In genomic region chr7:127974413-127974930, GRCm38 (mm10) we compare ENCODE assay signal across 28 mouse cellular contexts. TPM values are rescaled to one million over a fixed set of nuclear protein-coding genes. Genes with fewer than 3 reads are reported as not detected.
A peak's percentile ranks its signal among the peaks of the same experiment; 100 is the strongest.
DNase-seq lines count a peak whose midpoint lies in the region; ATAC-seq and TF ChIP-seq lines count a peak whose summit lies in the region.
"Had no signal": no experiment of that assay in that cellular context is flagged by ENCODE, and none has a peak within 500 bp of the region (broad histone marks: within the 10 kb centered on the region; RNA-seq: fewer than 3 reads in every experiment).

No protein-coding gene starts in this region.

- no peak overlapping the region for H3K4me2 ChIP-seq in heart, embryonic 11.5 days
- H3K4me2 ChIP-seq in midbrain, embryonic 11.5 days = no peak overlapping the region
- no peak overlapping the region for H3K4me2 ChIP-seq in midbrain, postnatal 0 days (ENCODE audit: low read depth, low read length, poor library complexity, severe bottlenecking)
- H3K4me2 ChIP-seq: embryonic facial prominence, embryonic 15.5 days; heart, embryonic 13.5 days; limb, embryonic 15.5 days; lung, embryonic 14.5 days; neural tube, embryonic 12.5 days; stomach, embryonic 15.5 days had no signal

- H3K9ac ChIP-seq in heart, adult 2 months (ENCODE audit: low read depth, low read length) = no peak overlapping the region
- no peak overlapping the region for H3K9ac ChIP-seq in heart, embryonic 11.5 days (ENCODE audit: low read depth, low read length)
- no peak overlapping the region for H3K9ac ChIP-seq in midbrain, embryonic 11.5 days (ENCODE audit: low read length)
- no peak overlapping the region for H3K9ac ChIP-seq in midbrain, postnatal 0 days (replicated peaks; ENCODE audit: low read length, poor library complexity, severe bottlenecking)
- H3K9ac ChIP-seq: embryonic facial prominence, embryonic 15.5 days; heart, embryonic 13.5 days; limb, embryonic 15.5 days; liver, embryonic 14.5 days; lung, embryonic 14.5 days; neural tube, embryonic 12.5 days; stomach, embryonic 15.5 days had no signal

- H3K27ac ChIP-seq in heart, adult 2 months = no peak overlapping the region
- no peak overlapping the region for H3K27ac ChIP-seq in heart, embryonic 11.5 days (ENCODE audit: low read depth, low read length)
- no peak overlapping the region for H3K27ac ChIP-seq in midbrain, embryonic 11.5 days (ENCODE audit: low read depth, low read length)
- H3K27ac ChIP-seq in midbrain, postnatal 0 days (ENCODE audit: low read depth, low read length) = no peak overlapping the region
- H3K27ac ChIP-seq: embryonic facial prominence, embryonic 15.5 days; heart, embryonic 13.5 days; hindbrain, embryonic 10.5 days; limb, embryonic 15.5 days; liver, embryonic 14.5 days; neural tube, embryonic 12.5 days; stomach, embryonic 15.5 days had no signal

- H3K9me3 ChIP-seq in heart, embryonic 11.5 days (replicated peaks; ENCODE audit: control insufficient read depth, low read length) = no peaks in the 10 kb centered on the region
- H3K9me3 ChIP-seq in midbrain, embryonic 11.5 days (ENCODE audit: control insufficient read depth, low read length) = no peaks in the 10 kb centered on the region
- no peaks in the 10 kb centered on the region for H3K9me3 ChIP-seq in midbrain, postnatal 0 days (ENCODE audit: low read length)
- H3K9me3 ChIP-seq: embryonic facial prominence, embryonic 15.5 days; heart, embryonic 13.5 days; hindbrain, embryonic 10.5 days; limb, embryonic 15.5 days; megakaryocyte, embryonic 14.5 days; neural tube, embryonic 12.5 days; stomach, embryonic 15.5 days had no signal

- peak; percentile 12; the same call in 1 of the 2 replicates for TF ChIP-seq POLR2A in heart, adult 2 months (IDR thresholded peaks at IDR 0.05; ENCODE audit: insufficient read depth, low read depth, low read length)

- ATAC-seq in heart, embryonic 11.5 days (replicated peaks; ENCODE audit: insufficient number of reproducible peaks, low FRiP score, low TSS enrichment) = no peak
- ATAC-seq in midbrain, embryonic 11.5 days (ENCODE audit: low FRiP score) = no peak
- ATAC-seq in midbrain, postnatal 0 days (ENCODE audit: low FRiP score) = no peak
- no peak for ATAC-seq in erythroblast, adult 5-6 weeks (replicated peaks; ENCODE audit: low FRiP score, poor library complexity, severe bottlenecking)
- ATAC-seq: CD4-positive, CD25-positive, alpha-beta regulatory T cell, adult 4 months; forebrain, embryonic 16.5 days; hindbrain, embryonic 16.5 days; intestine, postnatal 0 days had no signal

- TF ChIP-seq EP300 in heart, adult 2 months (IDR thresholded peaks at IDR 0.05; ENCODE audit: insufficient read depth, low read depth, low read length) = no peak

- intact Hi-C loops in heart, adult 2 months (cut with DNase I) = no loop called here

- peak; percentile 44 for DNase-seq in adrenal gland, postnatal 14 days
- DNase-seq in adrenal gland, adult 18-20 months (ENCODE audit: low spot score in 2 of 2) = no peak
- peak in 1 of 2 experiments; percentile 59 for DNase-seq in heart, adult 2 months
- DNase-seq in midbrain, embryonic 11.5 days (ENCODE audit: low spot score, missing footprints) = peak; percentile 81
- DNase-seq in midbrain, postnatal 0 days (ENCODE audit: low spot score) = no peak
- DNase-seq in skeletal muscle tissue, adult 2 months (ENCODE audit: low read depth, low spot score) = peak; percentile 21
- DNase-seq: adrenal gland, adult 8-10 months; cerebellum, adult 9-10 months; kidney, postnatal 10 days; left cerebral cortex, postnatal 4 days; lung, embryonic 14.5 days; midbrain, embryonic 14.5 days; thymus, postnatal 25 days had no signal

- H3K4me1 ChIP-seq in heart, adult 2 months (ENCODE audit: control insufficient read depth, insufficient read depth, low read length) = peaks cover 5% of the 10 kb centered on the region; the same call in 1 of the 2 replicates
- no peaks in the 10 kb centered on the region for H3K4me1 ChIP-seq in heart, embryonic 11.5 days (ENCODE audit: control insufficient read depth, insufficient read depth, low read length)
- peaks cover under 1% of the 10 kb centered on the region for H3K4me1 ChIP-seq in midbrain, embryonic 11.5 days (ENCODE audit: control insufficient read depth, insufficient read depth, low read length)
- H3K4me1 ChIP-seq in midbrain, postnatal 0 days (ENCODE audit: insufficient read depth, low read length) = no peaks in the 10 kb centered on the region
- H3K4me1 ChIP-seq: stomach, embryonic 15.5 days had no signal

- H3K79me2 ChIP-seq in heart, adult 2 months (replicated peaks; ENCODE audit: control insufficient read depth, insufficient read depth, low read length) = peaks cover 3% of the 10 kb centered on the region

- H3K36me3 ChIP-seq in heart, adult 2 months (ENCODE audit: control insufficient read depth, insufficient read depth, low read length) = peaks cover 66% of the 10 kb centered on the region
- H3K36me3 ChIP-seq in heart, embryonic 11.5 days (ENCODE audit: control insufficient read depth, insufficient read depth, low read length) = peaks cover 69% of the 10 kb centered on the region
- H3K36me3 ChIP-seq in midbrain, embryonic 11.5 days (ENCODE audit: control insufficient read depth, insufficient read depth, low read length) = peaks cover 53% of the 10 kb centered on the region
- H3K36me3 ChIP-seq in midbrain, postnatal 0 days (ENCODE audit: insufficient read depth, low read length) = peaks cover 67% of the 10 kb centered on the region

- H3K27me3 ChIP-seq in heart, adult 2 months (ENCODE audit: control insufficient read depth, insufficient read depth, low read length) = no peaks in the 10 kb centered on the region
- H3K27me3 ChIP-seq in heart, embryonic 11.5 days (ENCODE audit: control insufficient read depth, insufficient read depth, low read length) = no peaks in the 10 kb centered on the region
- H3K27me3 ChIP-seq in midbrain, embryonic 11.5 days (ENCODE audit: control insufficient read depth, insufficient read depth, low read length) = no peaks in the 10 kb centered on the region
- no peaks in the 10 kb centered on the region for H3K27me3 ChIP-seq in midbrain, postnatal 0 days (ENCODE audit: insufficient read depth, low read length)
- H3K27me3 ChIP-seq: embryonic facial prominence, embryonic 15.5 days; heart, embryonic 13.5 days; limb, embryonic 15.5 days; megakaryocyte, embryonic 14.5 days; neural tube, embryonic 12.5 days; stomach, embryonic 15.5 days had no signal

- no peak for TF ChIP-seq CTCF in heart, adult 2 months (IDR thresholded peaks at IDR 0.05)
- TF ChIP-seq CTCF in midbrain, postnatal 0 days (IDR thresholded peaks at IDR 0.05) = no peak

- H3K4me3 ChIP-seq in heart, adult 2 months = no peak overlapping the region
- H3K4me3 ChIP-seq in heart, embryonic 11.5 days (ENCODE audit: low read depth, low read length) = no peak overlapping the region
- H3K4me3 ChIP-seq in midbrain, embryonic 11.5 days (ENCODE audit: low read depth, low read length) = no peak overlapping the region
- no peak overlapping the region for H3K4me3 ChIP-seq in midbrain, postnatal 0 days (ENCODE audit: low read depth, low read length)
- H3K4me3 ChIP-seq: embryonic facial prominence, embryonic 15.5 days; heart, embryonic 13.5 days; hindbrain, embryonic 10.5 days; limb, embryonic 15.5 days; megakaryocyte, embryonic 14.5 days; neural tube, embryonic 12.5 days; stomach, embryonic 15.5 days had no signal

- 42% methylated on average over 2 of the region's 2 CpGs for WGBS in heart, adult 2 months
- 92% methylated on average over 2 of the region's 2 CpGs for WGBS in heart, embryonic 11.5 days (ENCODE audit: insufficient replicate concordance)
- WGBS in midbrain, embryonic 11.5 days = 90% methylated on average over 2 of the region's 2 CpGs
- 87% methylated on average over 2 of the region's 2 CpGs for WGBS in midbrain, postnatal 0 days

RNA-seq across cellular contexts. Expression of gene Fus, which starts 7.2 kb away (rescaled TPM):
- total RNA-seq in adrenal gland, postnatal 14 days (2021) = 275 and 322 TPM in 2 replicates
- 100 to 1,000 TPM; 150 to 153 TPM for total RNA-seq in adrenal gland, adult 18-20 months (2021)
- total RNA-seq in heart, adult 2 months (2021) = 100 to 1,000 TPM; 151 to 181 TPM
- 222 and 261 TPM in 2 replicates for polyA plus RNA-seq in heart, adult 2 months (2012; rRNA removed)
- 33.2 and 40.3 TPM in 2 replicates for polyA plus RNA-seq in heart, embryonic 11.5 days (2014; fragmentation: Nextera tagmentation; extraction: Ambion mirVana)
- polyA plus RNA-seq in midbrain, embryonic 11.5 days (2014; fragmentation: Nextera tagmentation; extraction: Ambion mirVana) = 51.6 and 54.4 TPM in 2 replicates
- total RNA-seq in midbrain, postnatal 0 days (2014; rRNA removed) = 29.3 and 41.9 TPM in 2 replicates
- 207 and 244 TPM in 2 replicates for polyA plus RNA-seq in midbrain, postnatal 0 days (2015; fragmentation: Nextera tagmentation; extraction: Ambion mirVana)
- total RNA-seq in erythroblast, adult 5-6 weeks (2015; ENCODE audit: low replicate concordance) = 59.6 and 159 TPM in 2 replicates
- 19.3 and 43.4 TPM in 2 replicates for total RNA-seq in erythroblast, adult 5-6 weeks (2017; ENCODE audit: low replicate concordance)

RNA-seq across cellular contexts. Expression of gene Pycard, which starts 19.2 kb away (rescaled TPM):
- 3.4 and 10.1 TPM in 2 replicates for total RNA-seq in adrenal gland, postnatal 14 days (2021)
- 1 to 10 TPM in 1 of 2 experiments, under 1 TPM in 1; 0.83 to 3.7 TPM for total RNA-seq in adrenal gland, adult 18-20 months (2021)
- total RNA-seq in heart, adult 2 months (2021) = 1 to 10 TPM; 6.9 to 8.8 TPM
- 28.3 and 32.8 TPM in 2 replicates for polyA plus RNA-seq in heart, adult 2 months (2012; rRNA removed)
- polyA plus RNA-seq in heart, embryonic 11.5 days (2014; fragmentation: Nextera tagmentation; extraction: Ambion mirVana) = 35.6 and 37.8 TPM in 2 replicates
- 5.5 and 6.7 TPM in 2 replicates for polyA plus RNA-seq in midbrain, embryonic 11.5 days (2014; fragmentation: Nextera tagmentation; extraction: Ambion mirVana)
- 4.3 and 6.6 TPM in 2 replicates for total RNA-seq in midbrain, postnatal 0 days (2014; rRNA removed)
- polyA plus RNA-seq in midbrain, postnatal 0 days (2015; fragmentation: Nextera tagmentation; extraction: Ambion mirVana) = 7.8 and 10.8 TPM in 2 replicates
- 33.6 and 42.6 TPM in 2 replicates for total RNA-seq in erythroblast, adult 5-6 weeks (2015; ENCODE audit: low replicate concordance)
- total RNA-seq in erythroblast, adult 5-6 weeks (2017; ENCODE audit: low replicate concordance) = 3.2 and 3.3 TPM in 2 replicates

RNA-seq across cellular contexts. Expression of gene Prss36, which starts 27.9 kb away (rescaled TPM):
- 12.5 and 13.1 TPM in 2 replicates for total RNA-seq in adrenal gland, postnatal 14 days (2021)
- 10 to 100 TPM in 1 of 2 experiments, 1 to 10 TPM in 1; 6.2 to 11.4 TPM for total RNA-seq in adrenal gland, adult 18-20 months (2021)
- 1 to 10 TPM; 6.0 to 9.7 TPM for total RNA-seq in heart, adult 2 months (2021)
- 21.4 and 23.1 TPM in 2 replicates for polyA plus RNA-seq in heart, adult 2 months (2012; rRNA removed)
- 10.3 and 10.6 TPM in 2 replicates for polyA plus RNA-seq in heart, embryonic 11.5 days (2014; fragmentation: Nextera tagmentation; extraction: Ambion mirVana)
- 9.4 and 9.6 TPM in 2 replicates for polyA plus RNA-seq in midbrain, embryonic 11.5 days (2014; fragmentation: Nextera tagmentation; extraction: Ambion mirVana)
- total RNA-seq in midbrain, postnatal 0 days (2014; rRNA removed) = 6.1 and 20.1 TPM in 2 replicates
- 13.3 and 15.5 TPM in 2 replicates for polyA plus RNA-seq in midbrain, postnatal 0 days (2015; fragmentation: Nextera tagmentation; extraction: Ambion mirVana)
- not detected in 2 replicates for total RNA-seq in erythroblast, adult 5-6 weeks (2015; ENCODE audit: low replicate concordance)
- not detected in 2 replicates for total RNA-seq in erythroblast, adult 5-6 weeks (2017; ENCODE audit: low replicate concordance)

RNA-seq across cellular contexts. Expression of gene Trim72, which starts 29.3 kb away (rescaled TPM):
- total RNA-seq in adrenal gland, postnatal 14 days (2021) = not detected in 2 replicates
- under 1 TPM in 1 of 2 experiments, not detected in 1; 0.29 TPM for total RNA-seq in adrenal gland, adult 18-20 months (2021)
- 100 to 1,000 TPM; 252 to 303 TPM for total RNA-seq in heart, adult 2 months (2021)
- polyA plus RNA-seq in heart, adult 2 months (2012; rRNA removed) = 218 and 278 TPM in 2 replicates
- polyA plus RNA-seq in heart, embryonic 11.5 days (2014; fragmentation: Nextera tagmentation; extraction: Ambion mirVana) = 0.30 and 0.69 TPM in 2 replicates
- polyA plus RNA-seq in midbrain, embryonic 11.5 days (2014; fragmentation: Nextera tagmentation; extraction: Ambion mirVana) = 0.07 TPM in 1 of 2 replicates, not detected in the other
- total RNA-seq in midbrain, postnatal 0 days (2014; rRNA removed) = 0.19 and 0.77 TPM in 2 replicates
- not detected in 2 replicates for polyA plus RNA-seq in midbrain, postnatal 0 days (2015; fragmentation: Nextera tagmentation; extraction: Ambion mirVana)
- not detected in 2 replicates for total RNA-seq in erythroblast, adult 5-6 weeks (2015; ENCODE audit: low replicate concordance)
- total RNA-seq in erythroblast, adult 5-6 weeks (2017; ENCODE audit: low replicate concordance) = not detected in 2 replicates
- total RNA-seq: common myeloid progenitor, adult 5-6 weeks had no signal
- polyA plus RNA-seq: CD4-positive, CD25-positive, alpha-beta regulatory T cell, adult 4 months; forebrain, embryonic 16.5 days; hindbrain, embryonic 10.5 days; hindbrain, embryonic 16.5 days; lung, embryonic 14.5 days; midbrain, embryonic 14.5 days; neural tube, embryonic 12.5 days had no signal

RNA-seq across cellular contexts. Expression of gene Prss8, which starts 44.6 kb away (rescaled TPM):
- total RNA-seq in adrenal gland, postnatal 14 days (2021) = 0.22 and 0.30 TPM in 2 replicates
- under 1 TPM in 1 of 2 experiments, not detected in 1; 0.23 TPM for total RNA-seq in adrenal gland, adult 18-20 months (2021)
- not detected for total RNA-seq in heart, adult 2 months (2021)
- polyA plus RNA-seq in heart, adult 2 months (2012; rRNA removed) = 1.1 TPM in 1 of 2 replicates, not detected in the other
- 0.94 and 0.96 TPM in 2 replicates for polyA plus RNA-seq in heart, embryonic 11.5 days (2014; fragmentation: Nextera tagmentation; extraction: Ambion mirVana)
- polyA plus RNA-seq in midbrain, embryonic 11.5 days (2014; fragmentation: Nextera tagmentation; extraction: Ambion mirVana) = 0.78 and 0.86 TPM in 2 replicates
- total RNA-seq in midbrain, postnatal 0 days (2014; rRNA removed) = 0.90 and 2.7 TPM in 2 replicates
- 0.37 and 0.69 TPM in 2 replicates for polyA plus RNA-seq in midbrain, postnatal 0 days (2015; fragmentation: Nextera tagmentation; extraction: Ambion mirVana)
- not detected in 2 replicates for total RNA-seq in erythroblast, adult 5-6 weeks (2015; ENCODE audit: low replicate concordance)
- not detected in 2 replicates for total RNA-seq in erythroblast, adult 5-6 weeks (2017; ENCODE audit: low replicate concordance)
- total RNA-seq: common myeloid progenitor, adult 5-6 weeks had no signal
- polyA plus RNA-seq: CD4-positive, CD25-positive, alpha-beta regulatory T cell, adult 4 months; midbrain, embryonic 14.5 days had no signal

Comparison
In these comparisons a context has a peak if more than half of its experiments do, and no peak if none do; other contexts are left out.
1. DNase-seq: peak in adrenal gland, postnatal 14 days (single experiment), midbrain, embryonic 11.5 days (single experiment) and skeletal muscle tissue, adult 2 months (single experiment); none in adrenal gland, adult 18-20 months (0 of 2) and midbrain, postnatal 0 days (single experiment).